Mouse (Mus musculus): ENCODE data around the gene Ap2a2. TPM values are rescaled to one million over a fixed set of nuclear protein-coding genes. Genes with fewer than 3 reads are reported as not detected.

Ap2a2 gene
- polyA plus RNA-seq, 1 experiment from 2014 or later: 118 TPM

DNA sequence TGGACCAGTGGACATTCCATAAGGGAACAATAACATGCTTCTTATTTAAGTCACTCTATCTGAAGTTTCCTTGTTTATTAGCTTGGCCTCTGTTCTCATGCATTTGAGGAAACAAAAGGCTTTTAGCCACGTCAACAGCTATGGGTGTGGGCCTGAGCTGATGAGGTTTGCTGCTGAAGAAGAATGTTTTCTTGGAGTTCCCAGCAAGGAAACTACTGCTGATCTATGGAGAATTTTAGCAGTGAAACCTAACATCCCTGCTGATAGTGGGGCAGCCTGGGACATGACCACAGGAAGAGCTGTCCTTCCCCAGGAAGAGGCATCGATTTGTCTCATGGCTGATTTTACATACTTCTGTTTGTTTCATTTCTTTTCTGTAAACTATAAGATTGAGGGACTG is 11.5 kb upstream of the Ap2a2 start:
- Histone ChIP-seq H3K27ac (ENCODE audit: low read depth, low read length) (no peak overlapping the region), H3K4me2 (ENCODE audit: low read length) (no peak overlapping the region), H3K9ac (ENCODE audit: low read depth, low read length) (no peak overlapping the region), H3K4me3 (ENCODE audit: low read length) (no peak overlapping the region), H3K36me3 (ENCODE audit: control insufficient read depth, insufficient read depth, low read length) (no peaks in the 10 kb centered on the region), H3K27me3 (replicated peaks; ENCODE audit: control insufficient read depth, insufficient read depth, low read length) (no peaks in the 10 kb centered on the region), H3K9me3 (ENCODE audit: control insufficient read depth, low read length) (no peaks in the 10 kb centered on the region), H3K4me1 (ENCODE audit: control insufficient read depth, insufficient read depth, low read depth, low read length) (no peaks in the 10 kb centered on the region)
- 72% methylated on average over 2 of the region's 2 CpGs for WGBS
- no peak for ATAC-seq

DNA sequence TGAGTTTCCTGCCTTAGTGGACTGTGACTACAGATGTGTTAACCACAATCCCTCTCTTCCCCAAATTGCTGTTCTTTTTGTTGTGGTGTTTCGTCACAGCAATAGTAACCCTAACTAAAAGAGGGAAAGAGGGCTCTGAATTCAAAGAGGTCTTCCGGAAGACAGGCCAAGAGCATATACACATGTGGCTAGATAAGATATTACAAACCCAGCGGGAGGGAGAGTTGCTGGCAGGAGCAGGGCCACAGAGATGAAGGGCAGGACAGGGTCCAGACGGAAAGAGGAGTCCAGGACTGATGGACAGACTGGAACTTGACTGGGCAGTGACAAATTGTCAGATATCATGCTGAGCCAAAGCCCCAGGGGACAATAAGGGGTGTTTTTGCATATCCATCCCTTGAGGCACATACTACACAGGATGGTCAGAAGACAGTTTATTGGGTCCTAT is 3.6 kb upstream of the Ap2a2 start:
- Histone ChIP-seq H3K27ac (ENCODE audit: low read depth, low read length) (no peak overlapping the region), H3K4me3 (ENCODE audit: low read length) (no peak overlapping the region), H3K4me1 (ENCODE audit: control insufficient read depth, insufficient read depth, low read depth, low read length) (peaks cover 8% of the 10 kb centered on the region), H3K9me3 (ENCODE audit: control insufficient read depth, low read length) (no peaks in the 10 kb centered on the region), H3K36me3 (ENCODE audit: control insufficient read depth, insufficient read depth, low read length) (no peaks in the 10 kb centered on the region), H3K27me3 (replicated peaks; ENCODE audit: control insufficient read depth, insufficient read depth, low read length) (no peaks in the 10 kb centered on the region), H3K9ac (ENCODE audit: low read depth, low read length) (no peak overlapping the region), H3K4me2 (ENCODE audit: low read length) (no peak overlapping the region)
- 71% methylated on average over 4 of the region's 4 CpGs for WGBS
- no peak for ATAC-seq

DNA sequence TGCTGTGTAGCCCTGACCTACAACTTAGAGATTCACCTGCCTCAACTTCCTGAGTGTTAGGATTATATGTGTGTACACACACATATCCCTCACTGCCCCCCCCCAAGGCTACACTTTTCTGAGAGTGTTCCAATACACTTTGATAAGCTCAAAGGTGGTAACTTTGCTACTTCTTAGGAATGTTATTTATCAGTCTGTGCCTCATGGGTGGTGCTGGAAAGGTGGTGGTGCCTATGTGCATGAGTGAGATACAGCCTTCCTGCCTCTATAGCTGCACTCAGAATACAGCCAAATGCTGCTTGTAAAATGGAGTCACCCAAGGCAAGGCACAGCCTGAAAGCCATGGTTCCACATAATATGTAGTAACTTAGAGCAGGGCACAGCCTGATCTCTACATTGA is 3.0 kb upstream of the Ap2a2 start:
- H3K9me3 ChIP-seq (ENCODE audit: control insufficient read depth, low read length): no peaks in the 10 kb centered on the region
- H3K27me3 ChIP-seq (replicated peaks; ENCODE audit: control insufficient read depth, insufficient read depth, low read length): no peaks in the 10 kb centered on the region
- H3K27ac ChIP-seq (ENCODE audit: low read depth, low read length): no peak overlapping the region
- H3K4me3 ChIP-seq (ENCODE audit: low read length): no peak overlapping the region
- H3K4me2 ChIP-seq (ENCODE audit: low read length): no peak overlapping the region
- no peak overlapping the region for H3K9ac ChIP-seq (ENCODE audit: low read depth, low read length)
- ATAC-seq: no peak
- H3K4me1 ChIP-seq (ENCODE audit: control insufficient read depth, insufficient read depth, low read depth, low read length): peaks cover 14% of the 10 kb centered on the region
- no peaks in the 10 kb centered on the region for H3K36me3 ChIP-seq (ENCODE audit: control insufficient read depth, insufficient read depth, low read length)

DNA sequence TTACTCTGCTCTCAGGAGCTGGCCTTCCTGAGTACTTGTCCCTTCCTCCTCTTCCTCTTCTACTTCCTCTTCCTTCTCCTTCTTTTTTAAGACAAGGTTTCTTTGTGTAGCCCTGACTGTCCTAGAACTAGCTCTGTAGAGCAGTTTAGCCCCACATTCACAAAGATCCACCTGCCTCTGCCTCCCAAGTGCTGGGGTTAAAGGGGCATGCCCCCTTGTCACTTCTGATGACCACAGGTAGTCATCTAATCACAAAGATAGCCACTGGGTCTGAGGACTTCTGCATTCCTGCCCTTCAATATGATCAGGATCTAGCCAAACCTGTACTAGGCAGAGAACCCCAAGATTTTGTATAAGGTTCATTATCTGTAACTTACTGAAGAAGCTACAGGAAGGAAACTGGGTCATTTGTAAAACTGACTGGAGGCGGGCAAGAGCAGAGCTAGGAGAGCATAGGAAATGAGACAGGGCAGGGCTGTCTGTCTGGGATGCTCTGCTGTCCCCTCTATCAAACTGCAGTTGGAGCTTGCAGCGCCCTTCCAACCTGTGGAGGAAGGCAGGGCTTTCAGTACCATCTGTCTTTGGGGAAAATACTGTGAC is 2.1 kb upstream of the Ap2a2 start:
- H3K4me2 ChIP-seq (ENCODE audit: low read length): no peak overlapping the region
- no peak overlapping the region for H3K9ac ChIP-seq (ENCODE audit: low read depth, low read length)
- H3K36me3 ChIP-seq (ENCODE audit: control insufficient read depth, insufficient read depth, low read length): no peaks in the 10 kb centered on the region
- ATAC-seq: no peak
- no peak overlapping the region for H3K27ac ChIP-seq (ENCODE audit: low read depth, low read length)
- peaks cover 21% of the 10 kb centered on the region for H3K4me1 ChIP-seq (ENCODE audit: control insufficient read depth, insufficient read depth, low read depth, low read length)
- no peaks in the 10 kb centered on the region for H3K27me3 ChIP-seq (replicated peaks; ENCODE audit: control insufficient read depth, insufficient read depth, low read length)
- 78% methylated on average over 2 of the region's 2 CpGs for WGBS
- H3K4me3 ChIP-seq (ENCODE audit: low read length): no peak overlapping the region
- H3K9me3 ChIP-seq (ENCODE audit: control insufficient read depth, low read length): no peaks in the 10 kb centered on the region

DNA sequence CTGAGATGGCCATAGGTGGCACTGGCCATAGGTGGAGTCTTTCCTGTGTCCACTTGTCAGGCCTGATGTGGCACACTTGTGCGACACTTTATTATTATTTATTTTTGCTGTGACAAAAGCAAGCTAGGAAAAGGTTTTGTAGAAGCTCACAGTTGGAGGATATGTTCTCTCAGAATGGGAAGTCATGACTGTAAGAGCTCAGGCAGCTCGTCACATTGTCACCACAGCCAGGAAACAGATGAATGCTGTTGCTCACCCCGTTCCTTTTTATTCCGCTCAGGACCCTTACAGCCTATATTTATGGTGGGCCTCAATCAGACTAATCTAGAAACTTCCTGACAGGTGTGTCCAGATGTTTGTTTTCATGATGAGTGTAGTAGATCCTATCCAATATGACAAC is 1.5 kb upstream of the Ap2a2 start:
- Histone ChIP-seq H3K27me3 (replicated peaks; ENCODE audit: control insufficient read depth, insufficient read depth, low read length) (no peaks in the 10 kb centered on the region), H3K4me3 (ENCODE audit: low read length) (no peak overlapping the region), H3K9ac (ENCODE audit: low read depth, low read length) (no peak overlapping the region), H3K9me3 (ENCODE audit: control insufficient read depth, low read length) (no peaks in the 10 kb centered on the region), H3K4me1 (ENCODE audit: control insufficient read depth, insufficient read depth, low read depth, low read length) (peaks cover 21% of the 10 kb centered on the region), H3K36me3 (ENCODE audit: control insufficient read depth, insufficient read depth, low read length) (no peaks in the 10 kb centered on the region; the same call in 1 of the 2 replicates), H3K4me2 (ENCODE audit: low read length) (no peak overlapping the region), H3K27ac (ENCODE audit: low read depth, low read length) (no peak overlapping the region)
- no peak for ATAC-seq
- 91% methylated on average over 4 of the region's 4 CpGs for WGBS

GRCm38 (mm10) chr7:141562421-141562851 is 463 bp downstream of the Ap2a2 start:
- Histone ChIP-seq H3K27me3 (replicated peaks; ENCODE audit: control insufficient read depth, insufficient read depth, low read length) (no peaks in the 10 kb centered on the region), H3K27ac (ENCODE audit: low read depth, low read length) (peak overlapping the region; percentile 88), H3K9ac (ENCODE audit: low read depth, low read length) (peak overlapping the region; percentile 100), H3K4me3 (ENCODE audit: low read length) (peak overlapping the region; percentile 100), H3K4me2 (ENCODE audit: low read length) (peak overlapping the region; percentile 82), H3K4me1 (ENCODE audit: control insufficient read depth, insufficient read depth, low read depth, low read length) (peaks cover 28% of the 10 kb centered on the region), H3K36me3 (ENCODE audit: control insufficient read depth, insufficient read depth, low read length) (no peaks in the 10 kb centered on the region; the same call in 1 of the 2 replicates), H3K9me3 (ENCODE audit: control insufficient read depth, low read length) (no peaks in the 10 kb centered on the region)
- ATAC-seq: peak; percentile 49; the same call in 1 of the 2 replicates
- under 1% methylated on average over 33 of the region's 33 CpGs for WGBS

DNA sequence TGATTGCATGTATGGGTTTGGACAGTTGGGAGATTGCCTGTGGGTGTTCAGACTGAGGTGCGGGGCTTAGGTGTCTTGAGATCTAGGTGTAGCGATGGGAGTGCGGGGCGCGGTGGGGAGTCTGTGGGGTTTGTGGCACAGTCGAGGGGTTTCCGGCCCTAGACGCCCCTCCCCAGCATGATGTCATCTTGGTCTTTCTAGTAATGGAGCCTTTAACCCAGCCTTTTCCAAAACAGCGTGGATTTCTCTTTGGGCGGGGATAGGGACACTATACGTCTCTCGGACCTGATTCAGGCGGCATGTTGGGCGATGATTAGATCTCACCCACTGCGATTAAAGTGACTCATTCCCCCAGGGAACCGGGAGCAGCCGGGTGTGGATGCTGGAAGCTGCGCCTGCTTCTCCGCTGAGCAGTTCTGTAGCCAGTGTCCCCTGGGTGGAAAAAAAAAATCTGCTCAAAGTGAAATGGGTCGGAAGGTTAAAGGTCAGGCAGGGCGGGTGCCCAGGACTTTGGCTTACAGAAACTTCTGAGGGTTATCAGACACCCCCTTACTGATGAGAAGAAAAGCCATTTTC is 967 bp downstream of the Ap2a2 start:
- WGBS: 2% methylated on average over 21 of the region's 21 CpGs
- ATAC-seq: peak; percentile 27

GRCm38 (mm10) chr7:141564561-141564960 is 2.6 kb downstream of the Ap2a2 start:
- no peak for ATAC-seq
- no peak overlapping the region for H3K4me2 ChIP-seq (ENCODE audit: low read length)
- no peaks in the 10 kb centered on the region; the same call in 1 of the 2 replicates for H3K36me3 ChIP-seq (ENCODE audit: control insufficient read depth, insufficient read depth, low read length)
- H3K9ac ChIP-seq (ENCODE audit: low read depth, low read length): no peak overlapping the region
- no peaks in the 10 kb centered on the region for H3K27me3 ChIP-seq (replicated peaks; ENCODE audit: control insufficient read depth, insufficient read depth, low read length)
- H3K4me3 ChIP-seq (ENCODE audit: low read length): no peak overlapping the region
- WGBS: 77% methylated on average over 7 of the region's 7 CpGs
- H3K27ac ChIP-seq (ENCODE audit: low read depth, low read length): no peak overlapping the region
- no peaks in the 10 kb centered on the region for H3K9me3 ChIP-seq (ENCODE audit: control insufficient read depth, low read length)
- H3K4me1 ChIP-seq (ENCODE audit: control insufficient read depth, insufficient read depth, low read depth, low read length): peaks cover 32% of the 10 kb centered on the region

More for the DNA sequence above, 967 bp downstream of the Ap2a2 start:
- peak overlapping the region; percentile 100 for H3K9ac ChIP-seq (ENCODE audit: low read depth, low read length)
- no peaks in the 10 kb centered on the region for H3K27me3 ChIP-seq (replicated peaks; ENCODE audit: control insufficient read depth, insufficient read depth, low read length)
- peak overlapping the region; percentile 88 for H3K27ac ChIP-seq (ENCODE audit: low read depth, low read length)
- H3K9me3 ChIP-seq (ENCODE audit: control insufficient read depth, low read length): no peaks in the 10 kb centered on the region
- no peaks in the 10 kb centered on the region; the same call in 1 of the 2 replicates for H3K36me3 ChIP-seq (ENCODE audit: control insufficient read depth, insufficient read depth, low read length)
- H3K4me2 ChIP-seq (ENCODE audit: low read length): peak overlapping the region; percentile 82
- H3K4me3 ChIP-seq (ENCODE audit: low read length): peak overlapping the region; percentile 100
- H3K4me1 ChIP-seq (ENCODE audit: control insufficient read depth, insufficient read depth, low read depth, low read length): peaks cover 29% of the 10 kb centered on the region

GRCm38 (mm10) chr7:141566587-141566986 is 4.6 kb downstream of the Ap2a2 start:
- Histone ChIP-seq H3K9ac (ENCODE audit: low read depth, low read length) (no peak overlapping the region), H3K36me3 (ENCODE audit: control insufficient read depth, insufficient read depth, low read length) (no peaks in the 10 kb centered on the region; the same call in 1 of the 2 replicates), H3K9me3 (ENCODE audit: control insufficient read depth, low read length) (no peaks in the 10 kb centered on the region), H3K4me2 (ENCODE audit: low read length) (no peak overlapping the region), H3K4me3 (ENCODE audit: low read length) (no peak overlapping the region), H3K27me3 (replicated peaks; ENCODE audit: control insufficient read depth, insufficient read depth, low read length) (no peaks in the 10 kb centered on the region), H3K4me1 (ENCODE audit: control insufficient read depth, insufficient read depth, low read depth, low read length) (peaks cover 29% of the 10 kb centered on the region), H3K27ac (ENCODE audit: low read depth, low read length) (no peak overlapping the region)
- no peak for ATAC-seq
- 84% methylated on average over 7 of the region's 7 CpGs for WGBS
